Mouse (Mus musculus) olfactory bulb, adult 2 months (tissue): ENCODE data around the gene 9530053A07Rik.

ENCODE experiments used
- CTCF ChIP-seq: fragments of 200-500 bp; IDR thresholded peaks from 2 replicates; pipeline ENCODE4 v1.5.1; 2012; ENCODE audit warnings: low read depth, mild to moderate bottlenecking, low read length, moderate library complexity; ENCODE audit not compliant: insufficient read depth
- POLR2A ChIP-seq: fragments of 200-500 bp; IDR thresholded peaks from 2 replicates; pipeline ENCODE4 v1.6.1; 2012; ENCODE audit warnings: mild to moderate bottlenecking, low read depth, low read length, moderate library complexity; ENCODE audit not compliant: insufficient read depth

- TF ChIP-seq CTCF, result no peak
- no peak for TF ChIP-seq POLR2A
Measured at GRCm38 (mm10) chr7:28206044-28206600, 76.9 kb downstream of the 9530053A07Rik start.
